Mouse (Mus musculus) liver, postnatal 0 days (tissue): ENCODE measurements around the gene Rex1bd.

Source experiments
- CTCF ChIP-seq: sonication (generic); IDR thresholded peaks from 2 replicates; pipeline ENCODE4 v1.5.1; 2016; ENCODE audit warnings: antibody characterized with exemption, low read depth
- EP300 ChIP-seq: IDR thresholded peaks from 2 replicates; pipeline ENCODE4 v1.6.1; 2016; ENCODE audit warnings: antibody characterized with exemption, low read depth, mild to moderate bottlenecking

DNA sequence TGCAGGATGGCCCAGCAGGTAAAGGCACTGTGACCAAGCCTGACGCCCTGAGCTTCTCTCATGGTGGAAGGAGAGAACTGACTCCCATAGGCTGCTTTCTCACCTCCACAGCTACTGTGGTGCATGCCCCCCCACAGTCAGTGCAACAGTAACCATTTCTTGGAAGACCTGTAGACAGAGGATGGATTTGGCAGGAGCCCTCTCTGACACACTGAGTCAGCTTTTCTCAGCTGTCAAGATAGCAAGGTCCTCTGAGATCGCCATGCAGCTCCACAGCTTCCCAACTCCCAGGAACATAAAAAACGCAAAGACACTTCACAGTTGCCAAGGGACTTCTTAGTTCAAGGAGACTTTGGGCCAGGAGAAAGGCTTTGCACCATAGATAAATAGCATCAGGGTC is 48.1 kb downstream of the Rex1bd start:
- TF ChIP-seq EP300 (no peak), CTCF (no peak)
